Mouse (Mus musculus): ENCODE results near the gene Olfr130. TPM values are rescaled to one million over a fixed set of nuclear protein-coding genes. Genes with fewer than 3 reads are reported as not detected.

Olfr130 gene
- total RNA-seq (2021): not detected
- long read RNA-seq, experiment 1: 0 reads
- long read RNA-seq, experiment 2: 0 reads

GRCm38 (mm10) chr17:38063621-38064020 lies at the start of gene Olfr130:
Gene Olfr130, plus strand, starts transcription at chr17:38063921.
- DNase-seq (ENCODE audit: low spot score in 2 of 2): no peak

GRCm38 (mm10) chr17:38016341-38016740 lies 47.4 kb upstream of the Olfr130 start:
- no peak for DNase-seq (ENCODE audit: low spot score in 2 of 2)

- no peak for DNase-seq (ENCODE audit: low spot score in 2 of 2)
Observed at GRCm38 (mm10) chr17:38026297-38026696, 37.4 kb upstream of the Olfr130 start.

GRCm38 (mm10) chr17:38059979-38060378 lies 3.7 kb upstream of the Olfr130 start, which contains the start of gene Olfr129:
Gene Olfr129, minus strand, starts transcription at chr17:38060079.
- no peak for DNase-seq (ENCODE audit: low spot score in 2 of 2)

- no peak for DNase-seq (ENCODE audit: low spot score in 2 of 2)
Observed at GRCm38 (mm10) chr17:38082364-38082763, 18.6 kb downstream of the Olfr130 start.

- DNase-seq (ENCODE audit: low spot score in 2 of 2): no peak
Observed at GRCm38 (mm10) chr17:38088593-38088992, 24.9 kb downstream of the Olfr130 start, which contains the start of gene Olfr131. Gene Olfr131, minus strand, starts transcription at chr17:38088693.

Other genes with a start within 250 kb of the Olfr130 start
- gene Olfr125, start 231.0 kb upstream of the Olfr130 start, total RNA-seq (2021): not detected
- gene Olfr126, start 216.4 kb upstream of the Olfr130 start, total RNA-seq (2021): not detected
- not detected for gene Olfr127, start 163.5 kb upstream of the Olfr130 start, total RNA-seq (2021)
- not detected for gene Olfr128, start 143.4 kb upstream of the Olfr130 start, total RNA-seq (2021)
- gene Olfr761, start 110.8 kb upstream of the Olfr130 start, total RNA-seq (2021): not detected
- not detected for gene Olfr129, start 3.8 kb upstream of the Olfr130 start, total RNA-seq (2021)
- gene Olfr131, start 24.8 kb downstream of the Olfr130 start, total RNA-seq (2021): not detected
- not detected for gene Olfr132, start 70.6 kb downstream of the Olfr130 start, total RNA-seq (2021)
- gene Olfr133, start 81.4 kb downstream of the Olfr130 start, total RNA-seq (2021): not detected
- gene Olfr134, start 107.5 kb downstream of the Olfr130 start, total RNA-seq (2021): not detected
- not detected for gene Olfr135, start 140.4 kb downstream of the Olfr130 start, total RNA-seq (2021)
- gene Olfr138, start 197.1 kb downstream of the Olfr130 start, total RNA-seq (2021): not detected
- gene Olfr137, start 243.6 kb downstream of the Olfr130 start, total RNA-seq (2021): not detected

Data from adrenal gland, adult 18-20 months (tissue).